Mouse (Mus musculus): ENCODE measurements around the gene Mat2b. TPM values are rescaled to one million over a fixed set of nuclear protein-coding genes. Genes with fewer than 3 reads are reported as not detected.

The Mat2b gene
- 154 and 187 TPM in 2 replicates for polyA plus RNA-seq (2021; fragmentation: Nextera tagmentation)
- long read RNA-seq, experiment 1, transcript Mat2b-201 (7 exons, 1,949 nt), result major isoform, 878 of 1,271 reads
- long read RNA-seq, experiment 1, transcript Mat2b-202 (7 exons, 2,053 nt), result minor isoform, 228 of 1,271 reads
- long read RNA-seq, experiment 1, partial matches to known transcripts, result 31 of 1,271 reads
- long read RNA-seq, experiment 1, other reads (novel, unspliced or antisense), result 134 of 1,271 reads
- long read RNA-seq, experiment 2, transcript Mat2b-201 (7 exons, 1,949 nt), result major isoform, 137 of 285 reads
- long read RNA-seq, experiment 2, transcript Mat2b-202 (7 exons, 2,053 nt), result minor isoform, 63 of 285 reads
- long read RNA-seq, experiment 2, partial matches to known transcripts, result 65 of 285 reads
- long read RNA-seq, experiment 2, other reads (novel, unspliced or antisense), result 20 of 285 reads

GRCm38 (mm10) chr11:40695103-40695502 lies at the start of gene Mat2b:
Gene Mat2b, minus strand, starts transcription at chr11:40695203.

GRCm38 (mm10) chr11:40733339-40734174 lies 38.6 kb upstream of the Mat2b start, which contains the start of the genes Hmmr and Nudcd2:
Gene Hmmr, minus strand, starts transcription at chr11:40733422.
Gene Nudcd2, plus strand, starts transcription at chr11:40733667.

Other genes starting within 250 kb of the Mat2b start
- 0.40 TPM in 2 replicates for gene Hmmr, start 38.2 kb upstream of the Mat2b start, polyA plus RNA-seq (2021; fragmentation: Nextera tagmentation)
- gene Nudcd2, start 38.5 kb upstream of the Mat2b start, polyA plus RNA-seq (2021; fragmentation: Nextera tagmentation), result 19.9 and 28.2 TPM in 2 replicates
- 47.6 and 64.1 TPM in 2 replicates for gene Ccng1, start 60.1 kb upstream of the Mat2b start, polyA plus RNA-seq (2021; fragmentation: Nextera tagmentation)

Measured in left cerebral cortex, adult 6 months (tissue).